Mouse (Mus musculus) liver, embryonic 14.5 days (tissue): ENCODE data around the gene Olfr556. TPM values are rescaled to one million over a fixed set of nuclear protein-coding genes. Genes with fewer than 3 reads are reported as not detected.

ENCODE experiments used
- ATAC-seq: fragments of 200-750 bp; cut with Nextera tagmentation; 2 replicates; pipeline ENCODE4 v1.8.0; 2017; ENCODE audit warnings: moderate number of reproducible peaks, mild to moderate bottlenecking, moderate library complexity; ENCODE audit not compliant: insufficient read depth
- DNase-seq, 3 experiments: peaks; one replicate each; pipeline ENCODE4 v3.0.0-alpha.2; 2012 to 2013; ENCODE audit warnings: low read depth in 3 of 3, low spot score in 3 of 3
- H3K27ac ChIP-seq: fragments of 300-500 bp; sonication (generic); 2 replicates; pipeline ENCODE4 v1.5.1; 2014; ENCODE audit warnings: moderate library complexity, mild to moderate bottlenecking, control low read depth, inconsistent platforms
- H3K27me3 ChIP-seq: fragments of 300-500 bp; sonication (generic); 2 replicates; pipeline ENCODE4 v1.6.1; 2014; ENCODE audit warnings: mild to moderate bottlenecking, low read length, moderate library complexity; ENCODE audit not compliant: control insufficient read depth, insufficient read depth
- H3K36me3 ChIP-seq: fragments of 300-500 bp; sonication (generic); replicated peaks from 2 replicates; pipeline ENCODE4 v1.6.1; 2014; ENCODE audit warnings: low read depth; ENCODE audit not compliant: control insufficient read depth, insufficient read depth
- H3K4me1 ChIP-seq, 2 experiments: fragments of 200-500 bp in 1 of 2; fragments of 300-500 bp in 1 of 2; sonication (generic) in 1 of 2; replicated peaks; 2 replicates each; pipeline ENCODE4 v1.6.1; 2012 to 2014; ENCODE audit warnings: antibody characterized with exemption in 1 of 2, inconsistent platforms in 1 of 2, low read length in 1 of 2; ENCODE audit not compliant: control insufficient read depth in 2 of 2, insufficient read depth in 2 of 2
- H3K4me2 ChIP-seq: fragments of 300-500 bp; sonication (generic); 2 replicates; pipeline ENCODE4 v1.6.1; 2014; ENCODE audit warnings: low read depth, mild to moderate bottlenecking, control low read depth, moderate library complexity
- H3K4me3 ChIP-seq, 2 experiments: fragments of 200-500 bp in 1 of 2; fragments of 300-500 bp in 1 of 2; sonication (generic) in 1 of 2; 2 replicates each; pipeline ENCODE4 v1.5.1; 2012 to 2014; ENCODE audit warnings: low read depth in 2 of 2, low read length in 2 of 2, mild to moderate bottlenecking in 2 of 2, control low read depth in 1 of 2, inconsistent platforms in 1 of 2, moderate library complexity in 1 of 2; ENCODE audit not compliant: insufficient read depth in 1 of 2
- H3K9ac ChIP-seq: fragments of 300-500 bp; sonication (generic); replicated peaks from 2 replicates; pipeline ENCODE4 v1.6.1; 2014; ENCODE audit warnings: mild to moderate bottlenecking, control low read depth, moderate library complexity
- H3K9me3 ChIP-seq: fragments of 300-500 bp; sonication (generic); 2 replicates; pipeline ENCODE4 v1.6.1; 2016; ENCODE audit warnings: low read length, mixed read lengths; ENCODE audit not compliant: control insufficient read depth
- CTCF ChIP-seq: IDR thresholded peaks from 2 replicates; pipeline ENCODE4 v1.5.1; 2016; ENCODE audit warnings: antibody characterized with exemption, low read depth, control low read depth
- EP300 ChIP-seq: IDR thresholded peaks from 2 replicates; pipeline ENCODE4 v1.6.1; 2016; ENCODE audit warnings: antibody characterized with exemption, low read depth
- WGBS: fragments of 180-500 bp; shearing (Covaris S2); extraction: QIAGEN DNeasy Blood & Tissue Kit; methylation state at CpG from one replicate; pipeline ENCODE4 v1.1.7; 2014; ENCODE audit not compliant: insufficient replicate concordance; 5-methylcytosine and 5-hydroxymethylcytosine counted together
- polyA plus RNA-seq, 2 experiments: library from polyadenylated mRNA; depleted of rRNA in 1 of 2; stranded (reverse) in 1 of 2; unstranded in 1 of 2; fragments of >200 nt; fragmentation: Nextera tagmentation in 1 of 2; extraction: Ambion mirVana in 1 of 2; gene quantifications; 2 replicates each; pipeline versions ENCODE4 v1.2.1 to v1.2.3; 2012 to 2014

Gene Olfr556
- polyA plus RNA-seq, 2 experiments: not detected

DNA sequence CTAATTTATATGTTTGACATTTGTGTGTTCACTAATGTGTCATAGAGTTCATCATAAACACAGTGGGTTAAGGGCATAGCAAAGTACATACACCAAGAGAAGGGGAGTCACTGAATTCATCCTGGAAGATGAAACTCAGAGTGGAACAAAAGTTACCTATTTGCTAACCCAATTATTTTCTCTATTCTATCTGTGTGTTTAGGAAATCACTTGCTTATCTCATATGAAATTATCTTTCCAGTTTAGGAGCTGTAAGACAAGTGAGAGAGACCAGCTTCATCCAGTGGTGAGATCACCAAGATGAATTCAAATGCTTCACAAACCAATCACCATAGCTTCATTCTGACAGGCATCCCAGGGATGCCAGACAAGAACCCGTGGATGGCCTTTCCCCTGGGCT lies 6.2 kb upstream of the Olfr556 start, which contains the start of gene Olfr555:
Gene Olfr555, plus strand, starts transcription at position 301 of the 400 bp plus-strand sequence.
- H3K4me2 ChIP-seq: no peak within 1 kb of the TSS
- H3K9me3 ChIP-seq: no peaks in the 10 kb centered on the region
- no peak for DNase-seq
- H3K27me3 ChIP-seq: no peaks in the 10 kb centered on the region
- no peak within 1 kb of the TSS for H3K9ac ChIP-seq
- H3K4me1 ChIP-seq: no peaks in the 10 kb centered on the region
- no peak within 1 kb of the TSS for H3K4me3 ChIP-seq
- H3K27ac ChIP-seq: no peak within 1 kb of the TSS
- no peak for ATAC-seq
- H3K36me3 ChIP-seq: no peaks in the 10 kb centered on the region
- WGBS: 41% methylated on average over 1 of the region's 1 CpGs
- TF ChIP-seq EP300 (no peak), CTCF (no peak)

DNA sequence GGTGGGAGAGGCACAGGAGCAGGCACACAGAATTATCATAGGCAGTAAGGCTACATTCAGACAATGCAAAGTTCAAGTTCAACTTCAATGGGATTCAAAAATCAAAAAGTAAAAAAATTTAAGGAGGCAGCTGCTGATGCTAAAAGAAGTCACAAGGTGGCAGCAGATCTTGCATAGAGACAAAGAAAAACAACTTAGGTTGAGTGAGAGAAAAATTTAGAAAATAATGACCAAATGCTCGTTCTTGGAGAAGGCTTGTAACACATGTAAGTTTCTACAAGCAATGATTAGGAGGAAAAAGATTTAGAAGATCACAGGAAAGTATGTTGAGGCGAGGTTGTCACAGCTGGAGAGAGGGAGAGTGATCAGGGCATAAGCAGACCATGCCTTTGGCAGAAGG lies 679 bp downstream of the Olfr556 start:
- 28% methylated on average over 2 of the region's 2 CpGs for WGBS
- H3K36me3 ChIP-seq: no peaks in the 10 kb centered on the region
- no peaks in the 10 kb centered on the region for H3K4me1 ChIP-seq
- ATAC-seq (no peak), DNase-seq (no peak)
- no peak overlapping the region for H3K9ac ChIP-seq
- TF ChIP-seq EP300 (no peak), CTCF (peak; percentile 31; the same call in 1 of the 2 replicates)
- H3K9me3 ChIP-seq: no peaks in the 10 kb centered on the region
- H3K4me3 ChIP-seq: no peak overlapping the region
- no peak overlapping the region for H3K27ac ChIP-seq
- no peaks in the 10 kb centered on the region for H3K27me3 ChIP-seq
- no peak overlapping the region for H3K4me2 ChIP-seq

DNA sequence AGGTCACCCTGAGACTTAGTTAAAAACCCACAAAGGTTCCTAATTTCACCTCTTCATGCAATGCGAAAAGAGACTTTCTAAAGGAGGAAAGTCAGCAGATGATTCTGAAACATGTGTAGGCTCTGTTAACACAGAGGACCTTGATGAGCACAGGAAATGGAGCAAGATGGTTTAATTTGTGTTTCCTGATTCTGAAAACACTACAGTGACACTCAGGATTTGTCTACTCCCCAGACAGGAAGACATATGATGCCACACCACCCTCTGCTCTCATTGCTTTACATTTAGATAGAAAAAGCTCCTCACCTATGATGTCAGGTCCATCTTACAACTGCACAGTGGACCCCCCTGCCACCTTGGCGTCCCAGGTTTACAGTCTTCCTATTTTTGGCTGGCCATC lies 11.5 kb downstream of the Olfr556 start:
- H3K4me1 ChIP-seq: no peaks in the 10 kb centered on the region
- 48% methylated on average over 2 of the region's 2 CpGs for WGBS
- no peak overlapping the region for H3K4me2 ChIP-seq
- DNase-seq: no peak
- H3K9ac ChIP-seq: no peak overlapping the region
- H3K27me3 ChIP-seq: no peaks in the 10 kb centered on the region
- H3K4me3 ChIP-seq: no peak overlapping the region
- no peak overlapping the region for H3K27ac ChIP-seq
- TF ChIP-seq CTCF (no peak), EP300 (no peak)
- no peaks in the 10 kb centered on the region for H3K9me3 ChIP-seq
- H3K36me3 ChIP-seq: no peaks in the 10 kb centered on the region
- ATAC-seq: no peak

DNA sequence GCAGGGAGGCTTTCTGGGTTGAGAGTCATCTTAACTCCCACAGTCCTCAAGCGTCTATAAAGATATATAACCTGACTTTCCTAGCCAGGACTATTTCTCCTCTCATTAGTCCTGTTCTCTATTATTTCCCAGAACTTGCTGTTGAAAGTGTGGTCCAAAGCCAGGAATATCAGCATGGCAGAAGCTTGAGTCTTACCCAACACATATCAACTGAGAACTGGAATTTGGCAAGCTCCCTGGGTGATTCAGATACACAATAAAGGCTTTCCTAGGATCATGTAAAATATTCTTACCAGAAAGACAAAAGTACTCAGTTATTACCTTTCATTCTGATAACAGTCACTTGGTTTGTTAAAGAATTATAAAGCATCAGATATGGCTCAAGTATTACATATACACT lies 17.2 kb downstream of the Olfr556 start:
- Histone ChIP-seq H3K4me3 (no peak overlapping the region), H3K4me2 (no peak overlapping the region), H3K4me1 (no peaks in the 10 kb centered on the region), H3K9me3 (no peaks in the 10 kb centered on the region), H3K27ac (no peak overlapping the region), H3K36me3 (no peaks in the 10 kb centered on the region), H3K9ac (no peak overlapping the region), H3K27me3 (no peaks in the 10 kb centered on the region)
- no peak for TF ChIP-seq CTCF
- no peak for TF ChIP-seq EP300
- no peak for DNase-seq
- 72% methylated on average over 1 of the region's 1 CpGs for WGBS
- ATAC-seq: no peak

DNA sequence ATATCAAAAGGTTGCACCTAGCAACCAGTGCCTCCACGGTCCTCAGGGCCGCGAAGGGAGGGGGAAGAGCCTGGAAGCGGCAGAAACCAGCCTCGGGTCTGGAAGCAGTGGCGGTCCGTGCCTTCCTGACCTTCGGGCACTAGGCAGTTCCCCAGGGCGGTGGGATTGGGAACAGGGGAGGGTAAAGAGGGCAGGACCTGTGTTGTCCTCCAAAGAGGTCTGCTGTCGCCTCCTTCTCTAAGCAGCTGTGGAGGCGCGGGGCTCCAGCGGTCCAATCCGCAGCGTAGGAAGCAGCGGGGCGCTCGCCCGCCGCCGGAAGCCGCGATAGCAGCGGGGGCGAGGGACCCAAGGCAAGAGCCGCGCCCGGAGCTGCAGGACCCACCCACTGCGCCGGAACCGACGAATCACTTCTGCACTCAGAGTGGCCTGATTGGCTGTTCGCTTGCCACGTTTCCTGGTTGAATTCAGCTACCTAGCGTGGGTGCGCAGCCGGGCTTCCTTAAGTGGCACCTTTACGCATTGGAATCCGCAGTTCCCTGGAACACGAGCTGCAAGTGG lies 22.3 kb downstream of the Olfr556 start, which contains the start of gene Trim68:
Gene Trim68, minus strand, starts transcription at position 384 of the 558 bp plus-strand sequence.
- H3K9me3 ChIP-seq: no peaks in the 10 kb centered on the region
- H3K27me3 ChIP-seq: no peaks in the 10 kb centered on the region
- H3K4me2 ChIP-seq: peak within 1 kb of the TSS; percentile 72
- 0 out of 2 replicates have a peak within 1 kb of the TSS, but pooled peaks have one; percentile 20 for H3K9ac ChIP-seq
- WGBS: 1% methylated on average over 34 of the region's 40 CpGs
- ATAC-seq: peak; percentile 95
- peak within 1 kb of the TSS; percentile 47 to 53 for H3K4me3 ChIP-seq
- TF ChIP-seq CTCF (no peak), EP300 (no peak)
- no peak within 1 kb of the TSS for H3K27ac ChIP-seq
- H3K4me1 ChIP-seq: 0 out of 4 replicates have a peak, but pooled peaks cover 0 to 2% of the 10 kb centered on the region in 2 experiments
- peak; percentile 62 to 72 (median 71) for DNase-seq
- no peaks in the 10 kb centered on the region for H3K36me3 ChIP-seq
